Mouse (Mus musculus): ENCODE measurements around the gene Cdh26. TPM values are rescaled to one million over a fixed set of nuclear protein-coding genes. Genes with fewer than 3 reads are reported as not detected.

Cdh26 gene
- polyA plus RNA-seq, 1 experiment, result not detected

DNA sequence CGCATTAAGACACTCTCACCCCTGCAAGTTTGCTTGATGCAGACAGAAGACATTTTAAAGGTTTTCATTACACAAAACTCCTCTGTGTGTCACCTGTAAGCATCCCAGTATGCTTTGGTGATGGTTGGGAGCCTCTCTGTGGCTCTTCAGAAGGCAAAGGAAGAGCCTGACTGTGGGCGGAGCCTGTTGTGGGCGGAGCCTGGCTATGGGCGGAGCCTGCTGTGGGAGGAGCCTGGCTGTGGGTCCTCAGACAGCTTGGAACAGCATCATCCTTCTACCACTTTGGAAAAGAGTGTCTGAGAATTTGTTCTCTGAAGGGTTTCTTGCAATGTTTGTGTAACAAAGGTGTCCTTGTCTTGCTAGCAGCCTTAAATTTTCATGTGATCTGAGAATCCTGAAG lies 82.7 kb downstream of the Cdh26 start:
- TF ChIP-seq TAL1 (IDR thresholded peaks at IDR 0.05; ENCODE audit: low read length) (no peak), GATA1 (IDR thresholded peaks at IDR 0.05; ENCODE audit: low read length) (no peak)
- no peak overlapping the region for H3K4me3 ChIP-seq (replicated peaks)
- no peaks in the 10 kb centered on the region for H3K36me3 ChIP-seq (ENCODE audit: control insufficient read depth)
- H3K9me3 ChIP-seq (ENCODE audit: control insufficient read depth, low read length), result no peaks in the 10 kb centered on the region
- H3K27me3 ChIP-seq (ENCODE audit: control insufficient read depth), result no peaks in the 10 kb centered on the region
- no peaks in the 10 kb centered on the region for H3K4me1 ChIP-seq (ENCODE audit: control insufficient read depth)

DNA sequence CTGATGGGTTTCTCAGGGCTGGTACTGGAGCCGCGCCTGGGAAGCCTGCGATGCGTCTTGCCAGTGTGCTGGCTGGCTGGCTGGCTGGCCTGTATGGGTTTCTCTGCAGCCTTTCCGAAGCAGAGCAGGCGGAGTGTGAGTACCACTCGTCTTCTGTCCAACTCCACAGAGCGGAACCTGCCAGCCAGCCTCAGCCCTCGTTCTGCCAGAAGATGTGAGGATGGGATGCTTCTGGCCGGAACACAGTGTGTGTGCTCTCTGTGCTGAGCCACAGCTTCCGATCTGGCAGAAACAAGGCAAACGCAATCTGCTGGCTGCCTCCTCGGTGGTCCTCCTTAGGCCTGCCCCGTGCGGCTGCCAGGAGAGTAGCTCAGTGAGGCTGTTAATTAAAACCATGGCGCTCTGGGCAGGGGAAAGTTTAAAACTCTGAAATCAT lies 83.3 kb downstream of the Cdh26 start:
- no peaks in the 10 kb centered on the region for H3K9me3 ChIP-seq (ENCODE audit: control insufficient read depth, low read length)

DNA sequence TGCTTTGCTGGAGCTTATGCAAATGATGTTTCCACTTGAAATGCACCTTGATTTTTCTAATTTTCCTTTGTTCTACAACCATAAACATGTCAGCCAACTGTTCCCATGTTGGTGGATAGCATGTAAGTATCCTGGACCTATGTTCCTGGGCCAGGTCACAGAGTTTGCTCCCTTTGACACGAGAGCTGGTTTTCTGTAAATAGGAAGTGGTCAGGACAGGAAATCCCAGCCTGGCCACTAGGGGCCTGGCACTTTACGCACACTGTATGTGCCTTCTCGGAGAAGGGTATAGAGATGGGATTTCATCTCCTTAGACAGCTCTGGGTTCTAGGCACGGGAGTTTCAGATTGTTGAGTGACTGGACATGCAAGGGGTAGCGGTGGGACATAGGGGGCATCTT lies 86.1 kb downstream of the Cdh26 start:
- no peak overlapping the region for H3K4me3 ChIP-seq (replicated peaks)
- no peaks in the 10 kb centered on the region for H3K4me1 ChIP-seq (ENCODE audit: control insufficient read depth)
- no peaks in the 10 kb centered on the region for H3K9me3 ChIP-seq (ENCODE audit: control insufficient read depth, low read length)
- no peaks in the 10 kb centered on the region for H3K36me3 ChIP-seq (ENCODE audit: control insufficient read depth)
- TF ChIP-seq TAL1 (IDR thresholded peaks at IDR 0.05; ENCODE audit: low read length), result no peak
- no peak for TF ChIP-seq GATA1 (IDR thresholded peaks at IDR 0.05; ENCODE audit: low read length)
- no peaks in the 10 kb centered on the region for H3K27me3 ChIP-seq (ENCODE audit: control insufficient read depth)

More for the DNA sequence above, 83.3 kb downstream of the Cdh26 start:
- H3K4me3 ChIP-seq (replicated peaks), result no peak overlapping the region
- H3K27me3 ChIP-seq (ENCODE audit: control insufficient read depth), result no peaks in the 10 kb centered on the region
- no peaks in the 10 kb centered on the region for H3K36me3 ChIP-seq (ENCODE audit: control insufficient read depth)
- TF ChIP-seq TAL1 (IDR thresholded peaks at IDR 0.05; ENCODE audit: low read length), result no peak
- no peak for TF ChIP-seq GATA1 (IDR thresholded peaks at IDR 0.05; ENCODE audit: low read length)
- no peaks in the 10 kb centered on the region for H3K4me1 ChIP-seq (ENCODE audit: control insufficient read depth)

DNA sequence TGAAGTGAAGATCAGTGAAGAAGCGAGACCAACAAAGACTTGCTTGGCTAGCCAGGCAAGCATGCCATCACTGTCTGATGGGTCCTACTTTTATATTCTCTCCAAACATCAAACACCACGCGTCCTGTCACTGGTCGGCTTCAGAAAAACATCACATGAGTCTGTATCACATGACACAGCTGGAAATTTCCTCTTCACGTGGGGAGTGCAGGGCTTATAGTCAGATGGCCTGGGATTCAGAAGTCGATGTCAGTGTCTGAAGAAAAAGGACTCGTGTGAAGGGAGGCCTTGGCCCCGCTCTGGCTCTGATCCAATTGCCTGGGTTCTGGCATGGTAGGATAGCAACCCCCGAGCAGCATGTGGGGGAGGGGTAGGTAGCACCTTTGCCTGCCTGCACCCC lies 86.6 kb downstream of the Cdh26 start:
- no peaks in the 10 kb centered on the region for H3K9me3 ChIP-seq (ENCODE audit: control insufficient read depth, low read length)
- TF ChIP-seq GATA1 (IDR thresholded peaks at IDR 0.05; ENCODE audit: low read length) (no peak), TAL1 (IDR thresholded peaks at IDR 0.05; ENCODE audit: low read length) (no peak)
- H3K4me3 ChIP-seq (replicated peaks), result no peak overlapping the region
- no peaks in the 10 kb centered on the region for H3K4me1 ChIP-seq (ENCODE audit: control insufficient read depth)
- H3K36me3 ChIP-seq (ENCODE audit: control insufficient read depth), result no peaks in the 10 kb centered on the region
- no peaks in the 10 kb centered on the region for H3K27me3 ChIP-seq (ENCODE audit: control insufficient read depth)

DNA sequence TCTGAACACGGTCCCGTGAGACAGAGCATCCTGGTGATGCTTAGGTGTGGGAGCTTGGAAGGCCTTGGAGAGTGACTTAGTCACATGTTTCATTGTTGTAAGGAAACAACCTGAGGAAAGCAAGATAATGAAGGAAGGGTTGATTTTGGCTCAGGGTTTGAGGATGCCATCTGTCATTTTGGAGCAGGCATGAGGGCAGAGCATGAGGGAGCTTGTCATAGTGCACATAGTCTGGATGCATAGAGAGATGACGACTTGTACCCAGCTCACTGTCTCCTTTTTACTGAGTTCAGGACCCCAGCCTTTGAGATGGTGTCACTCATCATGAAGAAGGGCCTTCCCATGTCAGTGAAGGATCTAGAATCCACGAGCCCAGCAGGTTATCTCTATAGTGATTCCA lies 89.0 kb downstream of the Cdh26 start:
- Histone ChIP-seq H3K27me3 (ENCODE audit: control insufficient read depth) (no peaks in the 10 kb centered on the region), H3K4me3 (replicated peaks) (no peak overlapping the region), H3K36me3 (ENCODE audit: control insufficient read depth) (no peaks in the 10 kb centered on the region), H3K4me1 (ENCODE audit: control insufficient read depth) (no peaks in the 10 kb centered on the region), H3K9me3 (ENCODE audit: control insufficient read depth, low read length) (no peaks in the 10 kb centered on the region)
- TF ChIP-seq TAL1 (IDR thresholded peaks at IDR 0.05; ENCODE audit: low read length) (no peak), GATA1 (IDR thresholded peaks at IDR 0.05; ENCODE audit: low read length) (no peak)

DNA sequence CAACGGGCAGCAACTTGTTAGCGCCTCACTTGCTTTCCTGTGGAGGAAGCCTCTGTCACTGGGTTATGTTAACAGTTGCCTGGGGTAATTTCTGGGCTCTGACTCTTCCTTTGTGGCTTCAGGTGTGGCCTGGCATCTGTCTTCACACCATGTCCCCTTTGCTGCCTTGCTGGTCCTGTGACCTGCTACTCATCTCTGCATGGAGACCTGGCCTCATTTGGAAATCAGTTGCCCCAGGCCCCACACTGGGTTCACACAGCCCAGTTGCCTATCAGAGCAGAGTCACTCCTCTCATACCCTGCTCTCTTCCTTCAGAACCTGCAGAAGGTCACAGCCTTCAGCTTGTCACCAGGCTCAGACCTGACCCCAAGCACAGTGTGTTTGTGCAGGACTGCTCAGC lies 89.9 kb downstream of the Cdh26 start:
- H3K4me1 ChIP-seq (ENCODE audit: control insufficient read depth), result no peaks in the 10 kb centered on the region
- H3K9me3 ChIP-seq (ENCODE audit: control insufficient read depth, low read length), result no peaks in the 10 kb centered on the region
- TF ChIP-seq TAL1 (IDR thresholded peaks at IDR 0.05; ENCODE audit: low read length), result no peak
- no peaks in the 10 kb centered on the region for H3K36me3 ChIP-seq (ENCODE audit: control insufficient read depth)
- no peak overlapping the region for H3K4me3 ChIP-seq (replicated peaks)
- no peaks in the 10 kb centered on the region for H3K27me3 ChIP-seq (ENCODE audit: control insufficient read depth)

DNA sequence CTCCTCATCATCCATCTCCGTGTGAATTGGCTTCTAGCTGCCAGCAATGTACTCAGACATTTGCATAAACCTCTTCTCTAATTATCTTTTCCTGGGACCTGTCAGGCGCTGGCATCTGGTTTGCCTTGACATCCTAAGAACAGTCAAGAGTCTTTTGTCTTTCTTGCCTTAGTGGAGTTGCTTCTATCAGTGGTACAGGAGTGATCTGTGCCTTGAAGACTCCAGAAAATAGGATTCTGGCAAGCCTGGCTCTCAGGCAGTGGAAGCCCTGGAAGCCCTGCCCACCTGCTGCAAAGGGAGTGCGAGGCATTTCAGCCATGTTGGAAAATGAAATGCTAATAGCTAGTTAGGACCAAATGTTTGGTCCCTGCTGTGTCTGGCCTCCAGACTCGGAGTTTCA lies 92.0 kb downstream of the Cdh26 start:
- Histone ChIP-seq H3K9me3 (ENCODE audit: control insufficient read depth, low read length) (no peaks in the 10 kb centered on the region), H3K27me3 (ENCODE audit: control insufficient read depth) (no peaks in the 10 kb centered on the region), H3K4me3 (replicated peaks) (no peak overlapping the region), H3K36me3 (ENCODE audit: control insufficient read depth) (no peaks in the 10 kb centered on the region), H3K4me1 (ENCODE audit: control insufficient read depth) (no peaks in the 10 kb centered on the region)
- TF ChIP-seq TAL1 (IDR thresholded peaks at IDR 0.05; ENCODE audit: low read length) (no peak), GATA1 (IDR thresholded peaks at IDR 0.05; ENCODE audit: low read length) (no peak)

DNA sequence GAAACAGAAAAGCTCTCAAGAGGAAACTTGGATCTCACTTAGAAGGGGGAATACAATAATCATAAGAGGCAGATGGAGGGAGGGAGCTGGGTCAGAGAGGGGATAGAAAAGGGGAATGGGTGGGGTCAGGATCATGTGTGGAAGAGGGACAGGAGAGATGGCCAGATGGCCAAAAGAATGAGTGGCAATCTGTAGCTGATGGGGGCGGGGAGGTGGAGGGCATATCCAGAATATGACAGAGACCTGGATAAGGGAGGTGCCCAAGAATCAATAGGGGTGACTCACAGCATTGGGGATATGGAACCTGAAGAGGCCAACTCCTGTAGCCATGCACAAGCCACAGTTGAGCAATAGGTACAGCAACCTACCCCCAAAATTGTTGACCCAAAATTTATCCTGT lies 92.5 kb downstream of the Cdh26 start:
- Histone ChIP-seq H3K27me3 (ENCODE audit: control insufficient read depth) (no peaks in the 10 kb centered on the region), H3K4me1 (ENCODE audit: control insufficient read depth) (no peaks in the 10 kb centered on the region), H3K36me3 (ENCODE audit: control insufficient read depth) (no peaks in the 10 kb centered on the region), H3K4me3 (replicated peaks) (no peak overlapping the region), H3K9me3 (ENCODE audit: control insufficient read depth, low read length) (no peaks in the 10 kb centered on the region)
- TF ChIP-seq TAL1 (IDR thresholded peaks at IDR 0.05; ENCODE audit: low read length) (no peak), GATA1 (IDR thresholded peaks at IDR 0.05; ENCODE audit: low read length) (no peak)

DNA sequence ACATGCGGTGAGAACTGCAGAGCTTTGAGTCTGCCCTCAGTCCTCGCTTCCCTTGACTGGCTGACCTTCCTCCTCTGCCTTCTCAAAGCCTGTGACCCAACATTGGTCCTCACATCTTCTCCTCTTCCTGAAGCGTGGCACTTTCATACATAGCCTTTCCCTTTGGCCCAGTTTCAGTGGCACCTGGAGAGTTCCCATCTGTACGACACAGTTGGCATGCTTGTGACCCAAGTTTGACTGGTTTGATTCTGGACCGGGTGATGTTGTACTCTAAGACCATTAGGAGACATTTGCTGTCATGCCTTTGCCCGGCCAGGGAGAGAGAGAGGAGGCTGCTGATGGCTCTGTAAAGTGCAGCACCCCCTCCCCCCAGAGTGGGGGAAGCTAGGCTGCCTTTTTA lies 96.4 kb downstream of the Cdh26 start:
- TF ChIP-seq GATA1 (IDR thresholded peaks at IDR 0.05; ENCODE audit: low read length), result no peak
- TF ChIP-seq TAL1 (IDR thresholded peaks at IDR 0.05; ENCODE audit: low read length), result no peak
- Histone ChIP-seq H3K27me3 (ENCODE audit: control insufficient read depth) (no peaks in the 10 kb centered on the region), H3K36me3 (ENCODE audit: control insufficient read depth) (no peaks in the 10 kb centered on the region), H3K4me3 (replicated peaks) (no peak overlapping the region), H3K4me1 (ENCODE audit: control insufficient read depth) (no peaks in the 10 kb centered on the region), H3K9me3 (ENCODE audit: control insufficient read depth, low read length) (peaks cover 4% of the 10 kb centered on the region)

DNA sequence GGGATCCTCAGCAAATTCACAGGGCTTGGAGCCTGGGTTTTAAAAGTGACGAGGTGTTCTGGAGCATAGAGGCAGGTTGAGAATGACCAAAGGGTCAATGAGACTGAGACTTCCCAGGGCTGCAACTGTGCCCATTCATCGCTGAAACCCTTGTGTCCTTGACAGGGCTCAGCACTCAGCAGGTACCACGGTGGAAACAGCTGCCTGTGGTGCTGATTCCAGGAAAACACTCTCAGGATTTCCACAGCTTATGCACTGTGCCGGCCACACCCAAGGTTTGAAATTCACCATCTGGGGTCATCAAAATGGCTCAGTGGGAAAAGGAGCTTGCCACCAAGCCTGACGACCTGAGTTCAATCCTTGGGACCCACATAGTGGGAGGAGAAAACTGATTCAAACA lies 100.9 kb downstream of the Cdh26 start:
- Histone ChIP-seq H3K36me3 (ENCODE audit: control insufficient read depth) (no peaks in the 10 kb centered on the region), H3K4me1 (ENCODE audit: control insufficient read depth) (no peaks in the 10 kb centered on the region), H3K27me3 (ENCODE audit: control insufficient read depth) (no peaks in the 10 kb centered on the region), H3K4me3 (replicated peaks) (no peak overlapping the region), H3K9me3 (ENCODE audit: control insufficient read depth, low read length) (peaks cover 4% of the 10 kb centered on the region)
- TF ChIP-seq TAL1 (IDR thresholded peaks at IDR 0.05; ENCODE audit: low read length), result no peak
- no peak for TF ChIP-seq GATA1 (IDR thresholded peaks at IDR 0.05; ENCODE audit: low read length)
